Mouse (Mus musculus) G1E (cell line): Measurements from ENCODE around the gene Hcar2.

Source experiments
- CTCF ChIP-seq: IDR thresholded peaks from 2 replicates; pipeline ENCODE4 v1.5.1; 2012; ENCODE audit warnings: low read depth, low read length, inconsistent platforms, mixed read lengths
- GATA1 ChIP-seq: IDR thresholded peaks from 2 replicates; pipeline ENCODE4 v1.6.1; 2012; ENCODE audit warnings: borderline replicate concordance, low read length, inconsistent platforms, mixed read lengths
- GATA2 ChIP-seq: IDR thresholded peaks from 2 replicates; pipeline ENCODE4 v1.6.1; 2012; ENCODE audit warnings: low read depth, low read length, inconsistent platforms, borderline replicate concordance
- POLR2AphosphoS5 ChIP-seq: IDR thresholded peaks from 2 replicates; pipeline ENCODE4 v1.6.1; 2012; ENCODE audit warnings: low read depth, low read length, inconsistent platforms; ENCODE audit not compliant: insufficient replicate concordance
- TAL1 ChIP-seq: conservative IDR thresholded peaks from 2 replicates; pipeline ENCODE4 v1.6.1; 2012; ENCODE audit warnings: low read depth, low read length, inconsistent platforms, mixed read lengths

DNA sequence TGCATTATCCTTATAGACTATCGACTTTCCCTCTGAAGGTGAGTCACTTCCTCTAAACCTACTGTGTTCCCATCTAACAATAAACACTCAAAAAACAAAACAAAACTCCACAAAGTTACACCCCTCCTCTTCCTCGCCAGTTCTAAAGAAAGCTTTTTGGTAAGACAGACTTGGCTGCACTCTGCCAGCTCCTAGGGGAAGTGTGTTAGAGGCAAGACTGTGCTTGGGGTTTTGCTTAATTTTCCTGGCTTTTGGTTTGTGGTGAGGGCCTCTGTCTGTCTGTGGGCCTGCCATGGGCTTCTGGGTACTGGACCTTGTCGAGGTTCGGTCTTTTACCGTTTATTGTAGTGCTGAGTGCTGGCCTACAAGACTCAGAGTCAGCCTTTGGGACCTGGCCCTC is 8.9 kb upstream of the Hcar2 start:
- TF ChIP-seq POLR2AphosphoS5 (no peak), CTCF (no peak), TAL1 (no peak), GATA1 (no peak), GATA2 (no peak)
